Mouse (Mus musculus) induced T-regulatory cell, adult 2 months (primary cell): ENCODE measurements around the gene Wipf3.

ENCODE experiments used
- DNase-seq: peaks from one replicate; pipeline ENCODE4 v3.0.0-alpha.2; 2012; ENCODE audit warnings: low read depth

The Wipf3 gene

DNA sequence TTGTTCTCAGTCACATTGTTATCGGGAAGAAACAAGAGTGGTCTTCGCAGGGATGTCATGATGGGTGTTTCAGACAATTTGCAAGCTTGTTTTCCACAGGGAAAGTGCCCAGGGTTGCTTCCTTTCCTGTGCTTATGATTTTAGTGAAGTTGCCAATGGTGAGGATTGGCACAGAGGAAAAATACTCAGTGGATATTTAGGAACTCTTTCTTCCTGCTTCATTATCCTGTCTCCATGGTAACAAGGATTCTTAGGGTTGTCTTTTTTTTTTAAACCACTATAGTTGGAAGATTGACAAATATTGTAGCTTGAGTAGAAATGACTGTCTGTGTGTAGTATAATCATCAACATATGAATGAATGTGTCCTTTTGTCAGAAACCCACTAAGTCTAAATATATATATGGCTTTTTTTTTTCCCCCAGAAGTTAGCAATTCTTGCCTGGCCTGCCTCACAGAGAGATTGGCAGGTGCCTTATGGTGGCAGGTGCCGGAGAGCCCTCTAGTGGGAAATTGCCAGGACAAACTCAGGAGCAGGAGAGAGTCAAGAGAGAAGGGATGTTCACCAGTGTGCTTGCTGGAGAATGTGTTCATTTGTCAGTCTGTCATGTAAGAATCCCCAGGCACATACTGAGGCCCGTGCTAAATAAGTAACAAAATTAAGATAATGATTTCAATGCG, 49.4 kb downstream of the Wipf3 start:
- DNase-seq: no peak

GRCm38 (mm10) chr6:54481390-54482112, 52.1 kb downstream of the Wipf3 start:
- no peak for DNase-seq

GRCm38 (mm10) chr6:54485000-54485399, 55.6 kb downstream of the Wipf3 start:
- no peak for DNase-seq

DNA sequence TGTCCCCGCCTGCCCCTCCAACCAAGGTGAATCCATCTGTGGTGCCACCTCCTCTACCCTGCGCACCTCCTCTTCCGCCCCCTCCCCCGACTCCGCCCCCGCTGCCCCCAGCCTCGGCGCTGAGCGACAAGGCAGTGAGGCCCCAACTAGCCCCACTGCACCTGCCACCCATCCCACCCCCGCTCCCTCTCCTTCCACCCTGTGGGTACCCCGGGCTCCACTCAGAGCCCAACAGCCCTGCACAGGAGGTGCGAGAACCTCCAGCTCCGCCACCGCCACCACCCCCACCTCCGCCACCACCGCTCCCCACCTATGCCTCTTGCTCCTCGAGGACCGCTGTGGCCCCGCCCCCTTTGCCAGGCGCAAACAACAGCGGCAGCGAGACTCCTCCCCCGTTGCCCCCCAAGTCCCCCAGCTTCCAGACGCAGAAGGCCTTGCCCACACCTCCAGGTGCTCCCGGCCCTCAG, 56.1 kb downstream of the Wipf3 start:
- no peak for DNase-seq

DNA sequence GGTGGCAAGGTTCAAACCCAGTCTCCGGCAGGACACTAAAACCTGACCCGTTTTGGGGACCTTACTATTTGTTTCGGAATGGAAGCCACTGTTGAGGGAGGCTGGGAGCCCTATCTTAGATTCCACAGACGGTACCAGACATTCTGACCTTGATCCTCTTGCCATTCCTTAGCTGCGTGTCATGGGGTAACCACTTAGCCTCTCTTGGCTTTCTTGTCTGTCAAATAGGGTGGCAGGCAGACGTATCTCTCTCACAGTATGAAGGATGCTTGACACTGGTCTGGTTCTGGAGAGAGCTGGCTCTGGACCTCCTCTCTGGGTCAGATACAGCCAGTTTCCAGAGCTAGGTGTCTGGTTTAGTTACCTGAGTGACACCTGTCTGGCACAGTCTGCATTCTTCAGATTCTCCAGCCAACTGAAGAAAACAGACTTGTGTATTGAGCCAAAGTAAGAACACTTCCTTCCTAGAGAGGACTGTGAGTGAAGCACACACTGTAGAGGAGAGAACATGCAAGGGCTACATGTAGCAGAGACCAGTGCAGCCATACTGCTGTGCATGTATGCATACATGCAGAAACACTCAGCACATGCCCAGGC, 56.7 kb downstream of the Wipf3 start:
- DNase-seq: no peak

GRCm38 (mm10) chr6:54491074-54491473, 61.7 kb downstream of the Wipf3 start:
- DNase-seq: no peak

DNA sequence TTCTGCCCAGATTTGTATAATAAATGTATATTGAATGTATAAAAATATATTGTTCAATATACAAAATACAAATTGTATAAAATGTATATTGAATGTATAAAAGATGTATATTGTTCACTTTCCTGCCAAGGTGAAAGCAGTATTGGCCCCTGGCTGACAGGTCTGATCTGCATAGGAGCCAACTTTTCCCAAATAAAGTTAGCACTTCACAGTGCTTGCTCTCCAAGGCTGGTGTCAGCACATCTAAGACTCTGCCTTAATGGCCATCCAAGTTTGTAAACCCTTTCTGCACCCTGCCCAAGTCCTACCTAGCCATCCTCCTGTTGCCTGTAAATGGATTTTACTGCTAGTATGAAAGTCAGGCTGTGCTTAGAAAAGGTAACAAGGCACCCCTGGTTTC, 64.7 kb downstream of the Wipf3 start:
- no peak for DNase-seq

DNA sequence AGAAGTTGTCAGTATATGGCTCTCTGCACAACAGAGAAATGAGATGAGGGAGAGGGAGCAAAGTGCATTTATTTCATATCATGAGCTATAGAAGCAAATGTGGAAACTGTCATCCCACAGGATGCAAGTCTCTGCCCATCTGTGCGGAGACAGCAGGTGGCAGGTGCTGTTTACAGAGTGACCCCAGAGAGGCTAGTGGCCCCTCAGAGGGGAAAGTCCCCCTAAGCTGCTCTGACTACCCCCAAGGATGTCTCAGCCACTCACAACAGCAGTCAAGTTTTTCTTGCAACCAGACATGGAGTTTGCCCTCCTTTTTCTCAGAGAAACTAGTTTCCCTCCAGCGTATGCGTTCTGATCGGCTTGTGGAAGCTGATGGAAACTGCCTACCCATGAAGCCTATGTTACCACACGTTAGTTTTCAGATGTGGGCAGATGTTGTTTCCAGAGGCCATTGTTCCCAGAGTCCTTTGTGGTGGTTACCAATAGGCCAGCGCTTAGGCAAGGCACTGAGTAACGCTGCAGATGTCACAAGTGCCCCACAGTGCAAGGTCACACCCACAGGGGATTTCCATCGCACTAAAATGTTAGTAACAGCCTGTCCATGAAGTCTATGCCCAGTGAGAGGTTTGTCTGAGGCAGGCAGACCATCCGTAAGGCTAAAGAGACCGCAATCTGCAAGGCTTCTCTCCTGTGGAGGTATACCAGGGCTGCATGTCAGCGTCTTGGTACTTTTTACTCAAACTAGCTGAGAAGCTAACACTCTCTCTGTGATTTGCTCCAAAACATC, 65.4 kb downstream of the Wipf3 start:
- no peak for DNase-seq

- no peak for DNase-seq
Observed at GRCm38 (mm10) chr6:54496214-54496613, 66.8 kb downstream of the Wipf3 start.

DNA sequence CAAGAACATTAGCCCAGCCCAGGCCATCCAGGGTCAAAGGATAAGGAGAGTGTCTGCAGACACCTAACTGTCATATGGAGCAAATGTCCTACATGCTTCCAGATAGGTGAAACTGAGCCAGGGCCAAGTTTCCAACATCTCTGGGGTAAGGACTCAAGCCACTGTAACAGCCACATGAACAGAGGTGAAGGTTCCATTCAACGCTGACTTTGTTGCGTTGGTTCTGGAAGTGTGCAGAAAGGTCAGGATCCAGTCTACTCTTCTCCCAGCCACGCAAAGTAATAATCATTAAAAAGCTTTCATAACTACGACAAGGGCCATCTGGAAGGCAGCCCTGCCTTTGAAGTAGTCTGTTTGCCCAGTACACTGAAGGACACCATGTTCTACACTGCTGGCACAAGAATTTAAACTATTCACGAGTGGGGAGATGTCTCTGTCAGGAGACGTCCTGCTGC, 73.3 kb downstream of the Wipf3 start:
- no peak for DNase-seq

- no peak for DNase-seq
Observed at GRCm38 (mm10) chr6:54506318-54506717, 76.9 kb downstream of the Wipf3 start.

DNA sequence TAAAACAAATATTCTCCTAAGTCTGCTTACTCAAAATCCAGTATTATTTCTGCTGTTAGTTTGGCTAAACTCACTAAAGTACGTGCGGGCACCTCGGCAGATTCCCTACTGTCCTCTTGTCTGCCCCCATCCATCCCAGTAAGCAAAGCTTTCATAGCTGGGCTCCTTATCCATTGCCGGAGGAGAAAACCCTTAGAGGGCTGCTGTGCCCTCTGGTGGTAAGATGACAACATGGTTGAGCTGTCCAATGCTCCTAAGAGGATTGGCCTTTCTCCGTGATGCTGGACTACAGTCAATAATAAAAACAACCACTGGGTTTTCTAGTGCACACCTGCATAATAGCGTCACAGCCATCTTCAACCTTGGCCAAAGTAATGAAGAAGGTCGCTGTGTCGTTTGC, 77.6 kb downstream of the Wipf3 start:
- no peak for DNase-seq

DNA sequence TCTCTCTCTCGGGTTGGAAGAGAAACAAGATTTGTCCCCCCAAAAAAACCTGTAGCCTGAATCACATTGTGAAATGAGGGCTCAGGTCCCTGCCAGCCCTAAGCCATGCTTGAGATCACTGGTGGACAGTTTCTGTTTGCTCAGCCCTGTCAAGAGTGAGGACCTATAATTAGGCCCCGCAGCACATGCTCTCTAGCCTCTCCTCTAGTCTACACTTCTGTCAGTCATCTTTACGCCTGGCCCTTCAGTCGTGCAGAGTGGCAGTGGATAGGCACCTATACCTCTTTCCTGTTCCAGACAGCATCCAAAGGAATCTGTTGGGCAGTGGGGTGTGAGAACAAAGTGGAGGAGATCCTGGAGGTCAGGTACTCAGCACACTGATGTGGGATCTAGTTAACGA, 78.4 kb downstream of the Wipf3 start:
- DNase-seq: no peak

DNA sequence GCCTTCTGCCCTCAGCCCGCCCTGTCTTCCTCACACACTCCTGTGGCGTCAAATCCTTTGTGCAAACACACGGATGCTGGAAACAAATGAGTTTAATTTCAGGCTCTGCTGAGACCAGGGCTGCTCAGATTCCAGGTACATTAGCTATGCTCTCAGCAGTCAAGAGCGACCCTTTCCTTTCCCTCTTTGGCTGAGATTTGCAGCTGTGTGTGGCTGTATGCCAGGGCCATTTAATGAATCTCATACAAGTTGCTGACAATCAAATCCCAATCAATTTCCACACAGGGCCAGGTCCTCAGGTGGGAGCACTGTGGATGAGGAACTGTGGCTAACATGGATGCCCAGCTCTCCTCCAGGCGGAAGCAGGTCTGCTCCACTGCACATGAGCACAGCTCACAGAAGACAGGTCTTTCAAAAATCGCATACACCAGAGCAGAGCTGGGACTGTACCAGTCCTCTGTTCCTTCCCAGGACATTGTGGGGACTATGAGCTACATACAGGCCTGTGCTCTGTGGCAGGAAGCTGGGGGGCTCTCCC, 78.9 kb downstream of the Wipf3 start:
- DNase-seq: no peak

DNA sequence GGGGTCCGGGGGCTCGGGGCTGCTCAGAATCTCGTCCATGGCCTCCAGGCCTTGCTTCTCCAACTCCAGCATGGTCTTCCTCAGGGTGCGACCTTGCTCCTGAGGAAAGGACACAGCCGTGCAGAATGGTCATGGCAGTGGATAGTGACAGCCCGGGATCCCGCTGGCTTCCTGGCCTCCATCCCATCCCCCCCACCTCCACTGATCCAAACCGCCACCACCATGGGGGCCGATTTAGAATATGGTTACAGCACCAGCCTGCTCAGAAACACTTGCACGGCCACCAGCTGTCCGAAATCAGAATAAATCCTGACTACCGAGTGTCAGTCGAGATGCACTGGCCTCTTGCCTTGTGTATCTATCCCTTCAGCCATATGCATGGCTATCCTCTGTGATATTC, 79.9 kb downstream of the Wipf3 start:
- DNase-seq: no peak

GRCm38 (mm10) chr6:54512256-54512655, 82.9 kb downstream of the Wipf3 start:
- no peak for DNase-seq

- no peak for DNase-seq
Observed at GRCm38 (mm10) chr6:54516512-54517134, 87.2 kb downstream of the Wipf3 start.

DNA sequence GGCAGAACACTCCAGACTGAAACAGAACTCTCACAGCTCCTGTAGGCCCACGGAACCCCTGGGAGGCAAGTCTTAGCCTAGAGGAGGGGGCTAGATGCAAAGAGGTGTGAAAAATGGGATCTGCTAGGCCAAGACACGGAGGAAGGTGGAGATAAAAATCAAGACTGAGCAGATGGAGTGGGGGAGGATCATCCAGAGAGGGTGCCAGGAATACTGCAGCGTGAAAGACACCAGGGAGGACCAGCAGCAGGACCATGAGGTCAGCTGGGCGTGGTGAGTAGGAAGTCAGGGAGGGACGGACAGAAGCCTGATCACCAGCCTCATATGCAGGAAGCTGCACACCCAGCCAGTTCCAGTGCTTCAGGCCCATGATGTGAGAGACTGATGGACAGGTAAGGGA, 89.4 kb downstream of the Wipf3 start:
- DNase-seq: no peak

DNA sequence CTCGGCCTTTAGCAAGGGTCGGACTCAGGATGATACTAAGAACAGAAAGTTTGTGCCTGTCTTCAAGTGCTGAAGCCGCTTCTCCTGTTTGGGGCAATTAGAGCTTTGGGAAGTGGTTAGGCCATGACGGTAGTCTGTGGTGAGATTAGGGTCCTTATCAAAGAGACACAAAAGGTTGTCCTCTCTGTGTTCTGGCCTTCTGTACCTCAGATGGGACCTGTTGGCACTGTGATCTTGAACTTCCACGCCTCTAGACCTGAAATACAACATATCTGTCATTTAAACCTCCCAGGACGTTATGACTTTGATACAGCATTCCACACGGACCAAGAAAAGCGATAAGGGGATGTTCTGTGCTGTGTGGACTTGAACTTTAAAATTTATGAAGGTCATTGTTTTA, 99.3 kb downstream of the Wipf3 start:
- DNase-seq: no peak

DNA sequence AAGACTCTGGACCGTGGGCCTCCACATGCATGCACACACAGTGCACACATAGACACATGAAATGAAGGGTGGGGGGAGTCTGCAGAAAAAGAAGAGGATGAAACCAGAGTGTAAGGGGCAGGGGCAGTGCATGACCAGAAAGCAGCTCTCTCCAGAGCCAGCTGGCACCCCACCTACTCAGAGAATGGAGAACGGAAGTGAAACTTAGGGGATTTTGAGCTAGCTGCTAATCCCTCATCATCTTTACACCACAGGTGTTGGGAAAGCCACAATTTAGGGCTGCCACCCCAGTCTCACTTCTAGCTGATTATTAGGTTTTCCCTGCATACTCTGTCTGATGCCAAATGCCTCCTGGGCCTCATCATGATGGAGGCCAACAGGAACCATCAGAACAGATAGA, 100.8 kb downstream of the Wipf3 start:
- no peak for DNase-seq

GRCm38 (mm10) chr6:54531048-54531481, 101.7 kb downstream of the Wipf3 start:
- DNase-seq: no peak

DNA sequence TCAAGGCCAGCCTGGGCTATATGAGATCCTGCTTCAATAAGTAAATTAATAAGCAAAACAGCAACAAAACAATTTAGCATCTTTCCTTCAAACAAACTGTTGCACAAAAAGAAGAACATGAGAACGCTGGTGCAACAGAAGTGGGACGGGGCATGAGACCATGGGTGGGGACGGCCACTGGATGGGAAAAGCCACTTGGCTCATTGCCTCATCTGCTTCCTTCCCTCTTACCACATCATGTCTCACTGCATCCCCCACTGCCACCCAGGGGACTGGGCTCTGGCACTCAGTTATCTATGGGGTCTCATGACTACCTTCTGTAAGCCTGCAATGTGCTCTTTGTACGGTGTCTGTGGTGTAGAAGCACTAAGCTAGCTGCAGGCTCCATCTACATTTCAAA, 106.1 kb downstream of the Wipf3 start:
- DNase-seq: no peak
